In the genomic region with DNA sequence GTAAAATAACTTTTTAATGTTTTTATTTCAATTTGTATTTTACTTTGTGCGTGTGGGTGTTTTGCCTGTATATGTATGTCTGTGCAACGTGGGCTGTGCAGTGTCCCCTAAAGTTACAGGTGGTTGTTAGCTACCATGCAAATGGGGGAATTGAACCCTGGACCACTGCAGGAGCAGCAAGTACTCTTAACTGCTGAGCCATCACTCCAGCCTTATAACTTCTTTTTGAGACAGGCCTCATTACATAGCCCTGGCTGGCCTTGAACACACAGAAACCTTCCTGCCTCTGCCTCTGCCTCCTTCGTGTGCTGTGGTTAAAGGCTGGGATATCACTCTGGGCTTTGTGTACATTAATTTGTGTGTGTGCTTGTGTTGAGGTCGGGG, we compare ENCODE assay signal across 8 mouse cellular contexts. TPM values are rescaled to one million over a fixed set of nuclear protein-coding genes. Genes with fewer than 3 reads are reported as not detected.
DNase-seq lines count a peak whose midpoint lies in the region; ATAC-seq and TF ChIP-seq lines count a peak whose summit lies in the region.

No protein-coding gene starts in this region.

- no peak for DNase-seq in kidney, postnatal 4 days
- peak; percentile 24 for DNase-seq in brain, embryonic 14.5 days (ENCODE audit: low read depth)
- DNase-seq in midbrain, embryonic 14.5 days: no peak
- no peak for DNase-seq in urinary bladder, postnatal 14 days (ENCODE audit: low spot score)
- no peak for DNase-seq in layer of hippocampus, postnatal 36 days

- no peak for TF ChIP-seq POLR2A in brain, embryonic 14.5 days (IDR thresholded peaks at IDR 0.05; ENCODE audit: borderline replicate concordance, extremely low read depth, insufficient read depth, insufficient read length, poor library complexity, severe bottlenecking)

- 40% methylated on average over 4 of the region's 4 CpGs for WGBS in kidney, embryonic 15.5 days
- 45% methylated on average over 4 of the region's 4 CpGs for WGBS in hindbrain, embryonic 12.5 days
- 35% methylated on average over 4 of the region's 4 CpGs for WGBS in midbrain, embryonic 14.5 days

- no peaks in the 10 kb centered on the region for H3K9me3 ChIP-seq in kidney, embryonic 15.5 days (replicated peaks)
- no peaks in the 10 kb centered on the region for H3K9me3 ChIP-seq in hindbrain, embryonic 12.5 days (replicated peaks)
- H3K9me3 ChIP-seq in midbrain, embryonic 14.5 days (ENCODE audit: control insufficient read depth, low read length): no peaks in the 10 kb centered on the region

- peak overlapping the region; percentile 97 for H3K27ac ChIP-seq in kidney, embryonic 15.5 days
- peak overlapping the region; percentile 93; the same call in 1 of the 2 replicates for H3K27ac ChIP-seq in hindbrain, embryonic 12.5 days
- H3K27ac ChIP-seq in midbrain, embryonic 14.5 days (replicated peaks; ENCODE audit: low read depth, low read length): no peak overlapping the region; the same call in 1 of the 2 replicates

- H3K36me3 ChIP-seq in kidney, embryonic 15.5 days: peaks cover 17% of the 10 kb centered on the region
- peaks cover 12% of the 10 kb centered on the region for H3K36me3 ChIP-seq in hindbrain, embryonic 12.5 days
- H3K36me3 ChIP-seq in midbrain, embryonic 14.5 days (ENCODE audit: control insufficient read depth, insufficient read depth, low read length): no peaks in the 10 kb centered on the region; the same call in none of the 2 replicates

- peaks cover 45% of the 10 kb centered on the region for H3K4me1 ChIP-seq in kidney, embryonic 15.5 days
- H3K4me1 ChIP-seq in hindbrain, embryonic 12.5 days: peaks cover 31% of the 10 kb centered on the region
- peaks cover 15% of the 10 kb centered on the region for H3K4me1 ChIP-seq in midbrain, embryonic 14.5 days (ENCODE audit: control insufficient read depth, insufficient read depth, low read length)

- TF ChIP-seq CTCF in brain, embryonic 14.5 days (IDR thresholded peaks at IDR 0.05; ENCODE audit: borderline replicate concordance, extremely low read depth, insufficient read depth, insufficient read length): no peak

- peaks cover 27% of the 10 kb centered on the region for H3K27me3 ChIP-seq in kidney, embryonic 15.5 days
- peaks cover 33% of the 10 kb centered on the region for H3K27me3 ChIP-seq in hindbrain, embryonic 12.5 days
- H3K27me3 ChIP-seq in midbrain, embryonic 14.5 days (ENCODE audit: control insufficient read depth, insufficient read depth, low read length): peaks cover 22% of the 10 kb centered on the region

- no peak for ATAC-seq in kidney, embryonic 15.5 days (replicated peaks; ENCODE audit: low FRiP score)
- ATAC-seq in hindbrain, embryonic 12.5 days (ENCODE audit: low FRiP score): no peak
- no peak for ATAC-seq in midbrain, embryonic 14.5 days (ENCODE audit: low FRiP score, low TSS enrichment)
- ATAC-seq in frontal cortex, adult (ENCODE audit: low TSS enrichment): no peak

- H3K4me2 ChIP-seq in kidney, embryonic 15.5 days: peak overlapping the region; percentile 73
- H3K4me2 ChIP-seq in hindbrain, embryonic 12.5 days (replicated peaks): peak overlapping the region; percentile 63
- peak overlapping the region; percentile 87 for H3K4me2 ChIP-seq in midbrain, embryonic 14.5 days (ENCODE audit: low read length)

- H3K4me3 ChIP-seq in kidney, embryonic 15.5 days (replicated peaks): peak overlapping the region; percentile 92
- peak overlapping the region; percentile 92 for H3K4me3 ChIP-seq in hindbrain, embryonic 12.5 days
- peak overlapping the region; percentile 87 for H3K4me3 ChIP-seq in midbrain, embryonic 14.5 days (replicated peaks; ENCODE audit: low read depth, low read length)

- peak overlapping the region; percentile 97 for H3K9ac ChIP-seq in kidney, embryonic 15.5 days
- peak overlapping the region; percentile 98 for H3K9ac ChIP-seq in hindbrain, embryonic 12.5 days
- peak overlapping the region; percentile 98 for H3K9ac ChIP-seq in midbrain, embryonic 14.5 days (replicated peaks; ENCODE audit: low read length)

RNA-seq across cellular contexts. Expression of a gene that starts 0.3 kb away (rescaled TPM):
- polyA plus RNA-seq in kidney, embryonic 15.5 days (2015; fragmentation: Nextera tagmentation; extraction: Ambion mirVana): 55.1 and 64.2 TPM in 2 replicates
- 58.7 and 59.7 TPM in 2 replicates for polyA plus RNA-seq in brain, embryonic 14.5 days (2012; rRNA removed)
- 54.8 and 55.6 TPM in 2 replicates for polyA plus RNA-seq in hindbrain, embryonic 12.5 days (2016; fragmentation: Nextera tagmentation; extraction: Ambion mirVana)
- polyA plus RNA-seq in midbrain, embryonic 14.5 days (2014; fragmentation: Nextera tagmentation; extraction: Ambion mirVana): 40.3 and 53.7 TPM in 2 replicates
- 10 to 100 TPM; 57.2 to 58.1 TPM for total RNA-seq in layer of hippocampus, postnatal 36 days (2021)

RNA-seq across cellular contexts. Expression of a gene that starts 8.8 kb away (rescaled TPM):
- 0.19 TPM in 1 of 2 replicates, not detected in the other for polyA plus RNA-seq in kidney, embryonic 15.5 days (2015; fragmentation: Nextera tagmentation; extraction: Ambion mirVana)
- 2.2 and 2.5 TPM in 2 replicates for polyA plus RNA-seq in brain, embryonic 14.5 days (2012; rRNA removed)
- 1.5 and 1.9 TPM in 2 replicates for polyA plus RNA-seq in hindbrain, embryonic 12.5 days (2016; fragmentation: Nextera tagmentation; extraction: Ambion mirVana)
- polyA plus RNA-seq in midbrain, embryonic 14.5 days (2014; fragmentation: Nextera tagmentation; extraction: Ambion mirVana): 2.3 and 2.8 TPM in 2 replicates
- 10 to 100 TPM; 11.1 to 11.2 TPM for total RNA-seq in layer of hippocampus, postnatal 36 days (2021)

RNA-seq across cellular contexts. Expression of a gene that starts 25.6 kb away (rescaled TPM):
- polyA plus RNA-seq in kidney, embryonic 15.5 days (2015; fragmentation: Nextera tagmentation; extraction: Ambion mirVana): 42.7 and 49.5 TPM in 2 replicates
- 38.1 and 45.9 TPM in 2 replicates for polyA plus RNA-seq in brain, embryonic 14.5 days (2012; rRNA removed)
- 43.4 and 46.8 TPM in 2 replicates for polyA plus RNA-seq in hindbrain, embryonic 12.5 days (2016; fragmentation: Nextera tagmentation; extraction: Ambion mirVana)
- 44.6 and 44.7 TPM in 2 replicates for polyA plus RNA-seq in midbrain, embryonic 14.5 days (2014; fragmentation: Nextera tagmentation; extraction: Ambion mirVana)
- total RNA-seq in layer of hippocampus, postnatal 36 days (2021): 10 to 100 TPM; 38.8 to 40.9 TPM

RNA-seq across cellular contexts. Expression of a gene that starts 48.3 kb away (rescaled TPM):
- polyA plus RNA-seq in kidney, embryonic 15.5 days (2015; fragmentation: Nextera tagmentation; extraction: Ambion mirVana): 13.8 and 19.8 TPM in 2 replicates
- 32.9 and 36.3 TPM in 2 replicates for polyA plus RNA-seq in brain, embryonic 14.5 days (2012; rRNA removed)
- 18.1 and 23.6 TPM in 2 replicates for polyA plus RNA-seq in hindbrain, embryonic 12.5 days (2016; fragmentation: Nextera tagmentation; extraction: Ambion mirVana)
- 12.9 and 16.9 TPM in 2 replicates for polyA plus RNA-seq in midbrain, embryonic 14.5 days (2014; fragmentation: Nextera tagmentation; extraction: Ambion mirVana)
- total RNA-seq in layer of hippocampus, postnatal 36 days (2021): 10 to 100 TPM; 48.1 to 50.2 TPM

RNA-seq across cellular contexts. Expression of a gene that starts 51.8 kb away (rescaled TPM):
- 51.2 and 51.5 TPM in 2 replicates for polyA plus RNA-seq in kidney, embryonic 15.5 days (2015; fragmentation: Nextera tagmentation; extraction: Ambion mirVana)
- polyA plus RNA-seq in brain, embryonic 14.5 days (2012; rRNA removed): 70.4 and 84.9 TPM in 2 replicates
- 72.0 and 72.7 TPM in 2 replicates for polyA plus RNA-seq in hindbrain, embryonic 12.5 days (2016; fragmentation: Nextera tagmentation; extraction: Ambion mirVana)
- polyA plus RNA-seq in midbrain, embryonic 14.5 days (2014; fragmentation: Nextera tagmentation; extraction: Ambion mirVana): 84.9 and 95.7 TPM in 2 replicates
- 10 to 100 TPM; 53.0 to 62.9 TPM for total RNA-seq in layer of hippocampus, postnatal 36 days (2021)
